Mouse (Mus musculus) olfactory bulb, adult 2 months (tissue): ENCODE data around the gene Tgfb1.

Source experiments
- CTCF ChIP-seq: fragments of 200-500 bp; IDR thresholded peaks from 2 replicates; pipeline ENCODE4 v1.5.1; 2012; ENCODE audit warnings: low read depth, mild to moderate bottlenecking, low read length, moderate library complexity; ENCODE audit not compliant: insufficient read depth
- POLR2A ChIP-seq: fragments of 200-500 bp; IDR thresholded peaks from 2 replicates; pipeline ENCODE4 v1.6.1; 2012; ENCODE audit warnings: mild to moderate bottlenecking, low read depth, low read length, moderate library complexity; ENCODE audit not compliant: insufficient read depth

DNA sequence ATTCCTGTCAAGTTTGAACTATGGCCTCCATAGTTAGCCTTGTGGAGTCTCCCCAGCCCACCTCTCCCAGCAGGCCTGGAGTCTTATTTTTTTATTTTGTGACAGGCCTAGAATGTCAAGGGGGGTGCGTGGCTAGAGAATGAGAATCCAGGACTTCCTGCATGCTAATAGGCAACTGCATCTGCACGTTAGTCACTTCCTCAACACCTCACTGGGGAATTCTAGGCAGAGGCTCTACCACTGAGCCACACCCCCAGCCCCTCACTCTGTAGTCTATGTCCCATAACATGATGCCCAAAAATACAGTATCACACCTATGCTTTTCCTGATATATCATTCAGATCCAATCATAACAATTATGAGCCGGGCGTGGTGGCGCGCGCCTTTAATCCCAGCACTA lies 9.8 kb upstream of the Tgfb1 start:
- TF ChIP-seq CTCF (no peak), POLR2A (no peak)
